Mouse (Mus musculus) liver, embryonic 16.5 days (tissue): ENCODE data around the gene Irgm1. TPM values are rescaled to one million over a fixed set of nuclear protein-coding genes. Genes with fewer than 3 reads are reported as not detected.

Experiments
- polyA plus RNA-seq: library from polyadenylated mRNA; unstranded; fragments of >200 nt; fragmentation: Nextera tagmentation; extraction: Ambion mirVana; gene quantifications from 2 replicates; pipeline ENCODE4 v1.2.1, GENCODE M21; 2015

Irgm1 gene
- polyA plus RNA-seq, 1 experiment from 2014 or later, result 20.6 TPM

Other genes with a start within 250 kb of the Irgm1 start
- 395 and 402 TPM in 2 replicates for gene Rack1, start 71.4 kb downstream of the Irgm1 start, polyA plus RNA-seq
- 1.6 and 1.8 TPM in 2 replicates for gene Trim41, start 54.3 kb downstream of the Irgm1 start, polyA plus RNA-seq
- 0.11 and 0.14 TPM in 2 replicates for gene Trim7, start 45.5 kb downstream of the Irgm1 start, polyA plus RNA-seq
- 0.22 and 0.40 TPM in 2 replicates for gene Gm12184, start 45.0 kb downstream of the Irgm1 start, polyA plus RNA-seq
- 0.37 and 0.45 TPM in 2 replicates for gene Gm5431, start 30.5 kb upstream of the Irgm1 start, polyA plus RNA-seq
- 2.5 and 3.1 TPM in 2 replicates for gene Psme2b, start 74.5 kb upstream of the Irgm1 start, polyA plus RNA-seq
- gene Olfr56, start 107.2 kb upstream of the Irgm1 start, polyA plus RNA-seq, result 0.06 and 0.07 TPM in 2 replicates
- 1.1 and 1.4 TPM in 2 replicates for gene 9930111J21Rik1, start 107.7 kb upstream of the Irgm1 start, polyA plus RNA-seq
- gene Gm12185, start 120.5 kb upstream of the Irgm1 start, polyA plus RNA-seq, result 0.02 TPM in 1 of 2 replicates, not detected in the other
- gene Tgtp1, start 122.5 kb upstream of the Irgm1 start, polyA plus RNA-seq, result 0.89 and 1.8 TPM in 2 replicates
- gene 9930111J21Rik2, start 179.6 kb upstream of the Irgm1 start, polyA plus RNA-seq, result 1.3 and 1.5 TPM in 2 replicates
- 0.35 and 0.57 TPM in 2 replicates for gene Tgtp2, start 192.5 kb upstream of the Irgm1 start, polyA plus RNA-seq
- gene Ifi47, start 204.9 kb upstream of the Irgm1 start, polyA plus RNA-seq, result 7.0 and 7.9 TPM in 2 replicates
- not detected in 2 replicates for gene Olfr1396, start 243.2 kb upstream of the Irgm1 start, polyA plus RNA-seq